Mouse (Mus musculus): ENCODE data around the gene Cenpu.
A peak's percentile ranks its signal among the peaks of the same experiment; 100 is the strongest.

Gene Cenpu

DNA sequence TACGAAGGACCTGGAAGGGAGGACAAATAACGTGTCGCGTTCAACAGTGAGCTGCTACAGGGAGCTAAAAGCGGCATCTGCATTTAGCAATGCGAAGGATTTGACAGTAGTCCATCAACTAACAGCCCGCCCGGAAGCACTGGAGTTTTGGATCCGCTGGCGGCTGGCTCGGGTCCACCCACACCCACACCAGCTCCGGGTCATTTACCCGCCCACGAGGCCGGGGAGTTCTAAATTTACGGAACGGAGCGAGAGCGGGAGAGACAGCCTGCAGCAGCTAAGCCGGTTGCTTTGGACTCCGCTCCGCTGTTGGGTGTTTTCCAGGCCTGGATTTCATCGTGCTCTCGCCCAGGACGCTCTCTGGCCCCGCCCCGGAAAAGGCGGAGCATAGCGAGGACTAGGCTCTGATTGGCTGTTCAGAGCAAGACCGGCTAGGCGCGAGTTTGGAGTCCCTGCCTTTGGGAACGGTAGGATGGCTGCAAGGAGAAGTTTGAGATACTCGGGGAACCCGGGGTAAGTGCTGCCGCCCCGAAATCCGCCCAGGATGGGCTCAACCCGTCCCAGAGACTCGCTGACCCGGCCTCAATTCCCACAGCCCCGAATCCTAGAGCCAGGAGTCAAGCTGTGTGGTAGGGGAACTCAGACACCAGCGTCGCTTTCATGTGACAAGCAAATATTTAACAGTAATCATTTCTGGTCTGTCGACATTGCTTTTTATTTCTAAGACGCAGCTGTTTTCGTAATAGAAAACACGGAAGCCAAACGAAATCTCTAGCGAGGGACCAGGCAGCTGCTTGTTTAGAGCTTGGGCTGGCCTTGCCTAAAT is at the start of gene Cenpu:
Gene Cenpu (plus strand): TSS at position 414 of the 826 bp plus-strand sequence.
- peak; percentile 99 for DNase-seq (ENCODE audit: low spot score)

GRCm38 (mm10) chr8:46502333-46503071 is 49.3 kb upstream of the Cenpu start:
- no peak for DNase-seq (ENCODE audit: low spot score)

DNA sequence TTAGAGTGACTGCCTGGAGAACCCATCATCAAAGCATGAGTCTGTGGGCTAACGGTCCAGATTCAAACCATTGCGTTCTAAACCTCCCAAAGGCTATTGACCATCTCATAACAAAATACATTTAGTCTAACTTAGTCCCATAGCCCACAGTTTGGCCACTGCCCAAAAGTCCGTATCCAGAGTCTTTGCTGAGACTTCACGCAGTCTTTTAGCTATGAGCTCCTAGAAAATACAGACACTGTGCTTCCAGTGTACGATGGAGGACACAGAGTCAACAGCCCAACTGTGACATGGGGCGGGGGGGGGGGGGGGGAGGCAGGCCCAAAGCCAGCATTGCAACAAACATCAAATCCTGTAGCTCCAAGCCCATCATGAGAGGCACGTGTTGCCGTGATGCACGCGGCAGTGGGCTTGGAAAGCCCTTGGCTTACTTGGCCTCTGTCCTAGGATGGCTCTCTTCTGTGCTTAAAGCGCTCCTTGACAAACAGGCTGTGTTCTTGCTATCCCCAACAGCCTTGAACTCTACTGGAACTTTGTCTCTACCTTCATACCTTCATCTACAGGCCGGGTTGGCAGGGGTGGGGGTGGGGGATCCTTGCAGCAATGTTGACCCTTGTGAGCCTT is 48.6 kb upstream of the Cenpu start:
- no peak for DNase-seq (ENCODE audit: low spot score)

- DNase-seq (ENCODE audit: low spot score): no peak
These were observed 47.6 kb upstream of the Cenpu start for GRCm38 (mm10) chr8:46504196-46504595.

GRCm38 (mm10) chr8:46508488-46509395 is 43.1 kb upstream of the Cenpu start:
- DNase-seq (ENCODE audit: low spot score): no peak

- DNase-seq (ENCODE audit: low spot score): no peak
These were observed 42.4 kb upstream of the Cenpu start for GRCm38 (mm10) chr8:46509474-46509873.

- no peak for DNase-seq (ENCODE audit: low spot score)
These were observed 40.5 kb upstream of the Cenpu start for GRCm38 (mm10) chr8:46511336-46511735.

DNA sequence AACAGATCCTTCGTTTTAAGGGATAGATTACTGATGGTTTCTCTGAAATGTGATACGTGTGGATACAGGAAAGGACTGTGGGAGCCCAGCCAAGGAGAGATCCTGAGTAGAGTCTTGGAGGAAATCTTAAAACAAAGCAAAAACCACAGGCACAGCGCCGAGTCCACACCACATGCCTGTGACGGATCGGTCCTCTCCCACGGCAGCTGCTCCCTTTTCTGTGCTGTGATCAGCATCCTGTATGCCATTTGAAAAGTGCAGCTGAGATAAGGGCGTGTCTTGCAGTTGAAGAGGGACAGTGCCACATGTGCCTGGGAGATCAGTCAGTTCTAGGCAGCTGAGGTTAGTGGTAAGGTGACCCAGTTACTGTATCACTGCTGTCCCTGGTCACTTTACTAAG is 39.3 kb upstream of the Cenpu start:
- no peak for DNase-seq (ENCODE audit: low spot score)

DNA sequence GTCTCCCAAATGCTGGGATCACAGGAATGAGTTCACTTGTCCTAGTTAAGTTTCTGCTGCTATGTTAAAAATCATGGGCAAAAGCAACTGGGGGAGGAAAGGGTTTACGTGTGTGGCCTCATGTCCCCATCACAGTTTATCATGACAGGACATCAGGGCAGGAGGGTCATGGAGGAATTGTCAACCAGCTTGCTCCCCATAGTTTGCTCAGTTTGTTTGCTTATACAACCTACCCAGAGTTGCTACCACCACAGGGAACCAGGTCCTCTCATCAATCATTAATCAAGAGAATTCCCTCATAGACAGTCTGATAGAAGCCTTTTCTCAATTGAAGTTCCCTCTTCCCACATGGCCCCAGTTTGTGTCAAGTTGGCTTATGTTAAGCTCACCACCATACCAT is 37.8 kb upstream of the Cenpu start:
- no peak for DNase-seq (ENCODE audit: low spot score)

GRCm38 (mm10) chr8:46520667-46521066 is 31.2 kb upstream of the Cenpu start:
- no peak for DNase-seq (ENCODE audit: low spot score)

GRCm38 (mm10) chr8:46526098-46526497 is 25.7 kb upstream of the Cenpu start:
- DNase-seq (ENCODE audit: low spot score): no peak

DNA sequence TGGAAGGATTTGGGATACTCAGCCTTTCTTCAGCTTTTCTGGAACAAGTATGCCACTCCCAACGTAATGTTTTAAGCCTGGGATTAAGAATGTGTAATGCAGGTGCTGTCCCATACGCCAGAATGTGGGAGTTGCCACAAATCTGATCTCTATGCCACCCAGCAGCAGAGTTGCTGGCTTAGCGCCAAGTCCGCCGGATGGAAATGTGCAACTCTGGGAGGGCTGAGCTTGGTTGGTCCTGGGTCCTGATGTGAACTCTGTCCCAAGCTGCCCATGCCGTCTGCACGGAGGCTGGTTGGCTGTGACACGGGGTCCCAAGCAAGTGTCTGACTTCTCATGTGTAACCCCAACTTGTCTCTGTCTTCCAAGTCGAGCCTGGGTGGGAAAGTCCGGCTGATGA is 25.0 kb upstream of the Cenpu start:
- DNase-seq (ENCODE audit: low spot score): no peak

DNA sequence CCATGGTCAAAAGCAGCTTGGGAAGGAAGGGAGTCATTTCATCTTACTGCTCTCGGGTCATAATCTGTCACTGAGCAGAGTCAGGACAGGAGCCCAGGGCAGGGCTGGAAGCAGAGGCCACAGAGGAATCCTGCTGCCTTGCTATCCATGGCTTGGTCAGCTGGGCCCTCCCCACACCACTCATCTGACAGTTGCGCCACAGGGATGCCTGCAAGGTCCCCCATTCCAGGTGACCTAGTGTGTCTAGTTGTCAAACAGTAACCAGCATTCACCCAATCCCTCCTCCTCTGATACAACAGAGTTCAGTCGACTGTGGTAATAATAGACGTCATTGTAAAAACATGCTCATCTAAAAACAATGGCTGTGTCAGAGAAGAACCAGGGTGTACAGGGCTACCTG is 22.3 kb upstream of the Cenpu start:
- DNase-seq (ENCODE audit: low spot score): no peak

DNA sequence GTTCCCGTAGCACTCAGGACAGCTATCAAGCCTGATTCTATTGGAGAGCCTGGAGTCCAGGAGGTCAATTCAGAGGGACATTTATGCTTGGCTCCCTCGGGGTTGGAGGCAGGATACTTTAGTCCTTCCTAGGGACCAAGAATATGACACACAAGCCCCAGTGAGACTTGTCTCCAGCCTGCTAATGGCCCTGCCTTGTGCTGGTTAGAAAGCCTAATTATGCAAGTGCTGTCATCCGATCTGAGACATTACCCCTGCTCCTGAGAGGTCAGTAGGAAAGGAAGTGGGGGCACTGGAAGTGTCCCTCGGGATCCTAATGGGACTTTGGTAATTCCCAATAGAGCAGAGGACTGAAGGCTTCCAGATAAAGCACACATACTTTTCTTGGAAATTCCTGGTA is 21.3 kb upstream of the Cenpu start:
- DNase-seq (ENCODE audit: low spot score): no peak

DNA sequence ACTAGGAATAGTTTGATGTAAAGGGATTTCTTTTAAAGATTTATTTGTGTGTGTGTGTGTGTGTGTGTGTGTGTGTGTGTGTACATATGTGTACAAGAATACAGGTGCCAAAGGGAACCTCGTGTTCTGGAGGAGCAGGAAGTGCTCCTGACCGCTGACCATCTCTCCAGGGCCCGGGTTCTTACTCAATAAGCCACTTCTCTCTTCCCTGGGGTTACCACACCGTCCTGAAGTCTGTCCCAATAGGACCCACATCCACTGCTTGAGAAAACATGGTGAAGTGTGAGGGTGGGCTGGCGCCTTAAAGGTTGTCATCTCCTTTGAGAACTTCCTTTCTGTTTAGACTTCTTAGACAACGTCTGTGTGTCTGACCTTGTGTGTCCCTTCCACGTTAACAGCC is 17.9 kb upstream of the Cenpu start:
- DNase-seq (ENCODE audit: low spot score): no peak

DNA sequence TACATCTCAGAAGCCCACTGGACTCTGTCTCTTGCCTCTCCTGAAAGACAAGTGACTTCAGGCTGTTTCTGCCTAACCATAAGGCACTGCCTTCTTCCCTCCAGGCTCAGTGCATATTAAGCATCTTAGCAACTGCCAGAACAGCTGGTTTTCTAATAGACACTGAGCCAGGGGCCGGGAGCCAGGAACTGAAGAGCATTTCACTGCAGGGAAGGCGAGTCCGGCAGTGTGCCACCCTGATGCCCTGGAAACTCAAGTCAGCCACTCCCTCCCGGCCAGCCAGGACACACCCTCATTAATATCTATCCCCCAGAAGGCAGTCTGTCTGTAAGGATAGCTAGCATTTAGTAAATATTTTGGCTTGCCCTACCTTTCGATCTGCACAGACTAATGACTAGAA is 12.1 kb upstream of the Cenpu start:
- no peak for DNase-seq (ENCODE audit: low spot score)

DNA sequence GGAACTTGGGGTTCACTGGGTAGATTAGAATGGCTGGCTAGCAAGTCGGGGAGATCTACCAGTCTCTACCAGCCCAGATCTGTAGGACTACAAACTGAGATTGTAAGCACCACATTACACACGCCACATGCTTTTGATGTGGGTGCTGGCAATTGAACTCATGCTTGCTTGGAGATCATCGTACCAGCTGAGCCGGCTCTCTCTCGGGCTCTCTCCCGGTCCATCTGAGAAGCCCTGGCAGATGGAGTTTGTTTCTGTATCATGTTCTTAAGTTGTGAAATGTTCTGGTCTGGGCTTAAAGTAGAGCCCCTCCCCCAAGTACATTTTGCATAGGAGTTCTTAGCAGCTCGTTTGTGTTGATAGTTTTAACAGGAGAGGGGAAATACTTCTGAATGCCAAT is 8.6 kb upstream of the Cenpu start:
- DNase-seq (ENCODE audit: low spot score): no peak

- DNase-seq (ENCODE audit: low spot score): no peak
These were observed 8.2 kb upstream of the Cenpu start for GRCm38 (mm10) chr8:46543662-46544061.

DNA sequence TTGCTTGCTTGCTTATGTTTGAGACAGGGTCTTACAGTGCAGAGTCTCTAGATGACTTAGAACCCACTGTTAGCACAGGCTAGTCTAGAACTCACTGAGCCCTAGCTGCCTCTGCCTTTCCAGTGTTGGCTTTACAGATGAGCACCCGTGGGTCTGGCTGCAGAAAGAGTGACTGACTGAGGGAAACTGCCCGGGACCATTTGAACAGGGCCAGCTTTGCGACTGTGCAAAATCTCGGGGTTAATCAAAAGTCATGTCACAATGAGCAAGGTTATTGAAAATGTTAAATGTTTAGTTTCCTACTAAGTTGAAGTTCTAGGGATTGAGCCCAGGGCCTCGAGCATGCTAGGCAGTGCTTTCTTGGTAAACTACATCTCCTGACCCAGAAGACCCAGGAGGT is 6.0 kb upstream of the Cenpu start:
- no peak for DNase-seq (ENCODE audit: low spot score)

DNA sequence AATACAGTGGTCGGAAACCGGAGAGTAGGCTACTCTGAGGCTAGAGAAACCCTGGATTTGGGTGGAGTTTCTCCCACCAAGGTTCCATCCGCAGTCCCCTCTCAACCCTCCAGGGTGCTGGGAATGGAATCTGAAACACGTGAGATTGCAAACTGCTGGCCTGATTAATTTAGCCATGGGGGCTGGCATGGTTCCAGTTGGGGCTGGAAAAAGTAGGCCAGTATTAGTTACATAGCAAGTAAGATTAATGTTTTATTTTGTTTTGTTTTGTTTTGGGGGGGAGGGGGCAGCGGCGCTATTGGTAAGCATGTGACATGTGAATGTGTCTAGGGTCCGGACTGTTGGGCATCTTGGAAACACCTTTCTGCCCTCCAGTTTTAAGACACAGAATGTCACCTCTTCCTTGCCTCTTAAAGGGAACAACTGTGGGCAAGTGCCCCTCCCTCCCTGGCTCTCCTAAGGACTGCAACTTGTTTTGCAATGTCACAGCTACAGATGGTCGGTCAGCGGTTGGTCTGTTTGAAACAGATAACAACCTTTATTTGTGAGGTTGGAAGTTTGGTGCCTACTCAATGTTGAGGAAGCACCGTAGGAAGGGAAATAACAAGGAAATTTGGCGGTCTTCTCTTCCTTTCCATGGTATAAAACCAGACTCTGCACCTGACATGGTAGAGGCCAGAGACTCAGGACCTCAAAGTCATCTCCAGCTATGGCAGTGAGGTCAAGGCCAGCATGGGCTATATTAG is 5.2 kb upstream of the Cenpu start:
- no peak for DNase-seq (ENCODE audit: low spot score)

DNA sequence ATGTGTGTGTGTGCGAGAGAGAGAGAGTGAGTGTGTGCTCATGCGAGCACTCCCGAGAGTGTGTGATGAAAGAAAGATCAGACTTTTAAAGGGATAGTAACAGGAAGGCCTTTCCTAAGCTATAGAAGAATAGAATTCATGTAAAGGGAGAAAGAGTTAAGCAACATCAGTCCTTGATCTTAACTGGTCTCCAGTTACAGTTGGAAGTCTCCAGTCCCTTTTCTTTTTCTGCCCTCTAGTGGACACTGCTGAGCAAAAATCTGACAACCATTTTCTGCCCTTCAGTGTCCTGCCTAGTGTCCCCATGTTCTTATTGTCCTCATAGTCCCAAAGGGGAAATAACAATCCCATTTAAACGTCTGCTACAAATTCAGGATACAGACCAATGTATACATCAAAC is 4.6 kb upstream of the Cenpu start:
- peak; percentile 66 for DNase-seq (ENCODE audit: low spot score)
